Mouse (Mus musculus): ENCODE results near the gene Fggy.

The Fggy gene

GRCm38 (mm10) chr4:95884184-95885145 lies 327.2 kb downstream of the Fggy start:
- no peak for DNase-seq (ENCODE audit: extremely low read depth, insufficient read length, low spot score)

DNA sequence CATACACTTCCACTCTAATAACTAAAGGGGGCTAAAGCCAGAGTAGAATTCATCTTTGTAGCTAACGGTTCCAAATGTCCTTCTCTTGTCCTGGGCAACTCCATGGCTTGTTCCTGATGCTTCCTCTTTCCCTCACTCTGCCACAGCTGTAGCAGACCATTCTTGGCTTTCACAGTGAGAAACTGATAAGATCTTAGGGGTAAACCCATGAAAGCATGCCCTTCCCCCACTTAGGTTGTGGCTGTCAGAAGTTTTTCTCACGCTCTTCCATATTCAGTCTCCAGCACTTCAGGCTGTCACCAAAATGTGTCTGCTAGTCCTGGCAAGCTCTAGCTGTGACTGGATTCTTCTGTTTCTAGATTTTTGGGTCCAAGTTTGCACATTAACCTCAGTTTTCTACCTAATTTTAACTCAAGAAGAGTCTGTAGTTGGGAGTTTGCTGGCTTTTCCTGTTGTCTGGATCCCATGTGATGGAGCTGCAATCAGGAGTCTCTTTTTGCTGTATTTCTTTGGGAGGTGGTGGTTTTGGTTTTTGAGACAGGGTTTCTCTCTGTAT lies 338.0 kb downstream of the Fggy start:
- DNase-seq (ENCODE audit: extremely low read depth, insufficient read length, low spot score), result no peak

- DNase-seq (ENCODE audit: extremely low read depth, insufficient read length, low spot score), result no peak
Observed at GRCm38 (mm10) chr4:95896571-95896970, 339.3 kb downstream of the Fggy start.

- DNase-seq (ENCODE audit: extremely low read depth, insufficient read length, low spot score), result no peak
Observed at GRCm38 (mm10) chr4:95897236-95897874, 340.0 kb downstream of the Fggy start.

DNA sequence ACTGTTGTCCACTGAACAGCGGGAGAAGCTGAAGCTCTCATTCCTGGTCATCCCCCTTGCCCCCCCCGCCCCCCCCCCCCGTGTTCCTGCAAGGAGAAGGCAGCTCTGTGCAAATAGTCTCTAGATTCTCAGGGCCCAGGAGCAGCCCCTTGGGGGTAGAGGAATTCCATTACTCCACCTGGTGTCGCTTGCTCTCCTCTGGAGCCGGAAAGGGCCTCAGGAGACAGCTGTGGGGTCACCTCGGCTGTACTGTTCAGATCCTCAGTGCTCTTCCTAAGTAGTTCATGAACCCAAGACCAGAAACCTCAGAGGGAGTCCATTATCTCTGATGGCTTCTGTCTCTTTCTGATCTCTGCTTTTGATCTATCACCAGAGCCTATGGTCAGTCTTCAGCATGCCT lies 341.4 kb downstream of the Fggy start:
- no peak for DNase-seq (ENCODE audit: extremely low read depth, insufficient read length, low spot score)

- no peak for DNase-seq (ENCODE audit: extremely low read depth, insufficient read length, low spot score)
Observed at GRCm38 (mm10) chr4:95899926-95900712, 342.8 kb downstream of the Fggy start.

- DNase-seq (ENCODE audit: extremely low read depth, insufficient read length, low spot score), result no peak
Observed at GRCm38 (mm10) chr4:95900815-95901214, 343.5 kb downstream of the Fggy start.

DNA sequence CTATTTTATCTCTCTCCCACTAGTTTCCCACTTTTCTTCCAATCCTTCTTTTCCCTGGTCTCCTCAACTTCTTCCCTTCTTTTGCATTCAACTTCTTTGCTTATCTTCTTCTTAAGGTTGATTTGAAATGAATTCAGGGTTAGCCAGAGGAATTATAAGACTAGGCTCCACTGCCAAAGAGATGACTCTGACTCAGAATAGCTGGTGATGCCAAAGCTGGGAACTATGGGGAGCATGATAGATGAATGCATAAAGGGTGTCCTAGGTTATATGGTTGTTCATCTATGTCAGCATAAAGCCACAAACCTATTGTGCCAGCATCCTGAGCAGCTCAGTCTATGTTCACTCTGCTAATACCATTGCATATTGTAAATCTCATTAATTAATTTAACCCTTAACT lies 348.8 kb downstream of the Fggy start:
- no peak for DNase-seq (ENCODE audit: extremely low read depth, insufficient read length, low spot score)

GRCm38 (mm10) chr4:95909689-95910654 lies 352.7 kb downstream of the Fggy start:
- DNase-seq (ENCODE audit: extremely low read depth, insufficient read length, low spot score), result no peak

- DNase-seq (ENCODE audit: extremely low read depth, insufficient read length, low spot score), result no peak
Observed at GRCm38 (mm10) chr4:95913026-95913425, 355.7 kb downstream of the Fggy start.

DNA sequence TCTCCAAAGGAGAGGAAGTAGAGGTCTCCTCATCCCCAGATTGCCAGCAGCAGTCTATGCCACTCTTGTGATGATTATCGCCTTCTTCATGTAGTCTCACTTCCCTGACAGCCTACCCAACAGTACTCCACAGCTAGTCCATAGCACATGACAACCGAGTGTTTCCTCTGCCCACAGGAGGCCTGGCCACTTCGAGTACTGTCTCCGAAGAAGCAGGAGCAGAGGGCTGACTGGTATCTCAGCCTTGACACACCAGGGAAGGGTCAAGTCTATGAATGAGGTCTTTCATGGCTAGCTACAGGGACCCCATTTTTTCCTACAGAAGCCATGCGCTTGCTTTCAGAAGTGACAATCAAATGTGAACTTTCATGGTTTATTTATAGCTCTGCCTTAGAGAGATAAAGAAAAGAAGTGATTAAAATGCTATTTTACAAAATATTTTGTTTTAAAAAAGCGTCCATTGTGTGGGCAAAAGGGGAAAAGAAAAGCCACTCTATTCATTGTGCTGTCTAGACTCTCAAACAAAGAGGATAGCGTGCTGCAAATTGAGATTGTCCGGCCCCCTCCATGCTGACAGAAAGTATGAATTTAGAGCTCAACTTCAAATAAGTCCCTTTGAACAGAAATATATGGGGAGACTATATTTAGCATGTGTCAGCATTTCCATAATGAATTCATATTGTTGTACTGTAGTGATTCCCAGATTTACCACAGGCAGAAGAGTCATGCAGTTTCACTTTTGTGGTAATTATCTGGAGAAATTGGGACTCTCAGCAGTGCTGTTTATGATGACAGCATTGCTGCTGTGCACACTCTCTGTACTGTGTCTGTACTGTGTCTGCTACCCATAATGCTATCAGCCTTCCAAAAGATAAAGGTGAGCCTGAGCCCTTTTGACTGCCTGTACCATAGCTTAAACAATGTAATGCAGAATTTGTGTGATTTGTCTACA lies 358.6 kb downstream of the Fggy start:
- no peak for DNase-seq (ENCODE audit: extremely low read depth, insufficient read length, low spot score)

GRCm38 (mm10) chr4:95917703-95918102 lies 360.4 kb downstream of the Fggy start:
- DNase-seq (ENCODE audit: extremely low read depth, insufficient read length, low spot score), result no peak

DNA sequence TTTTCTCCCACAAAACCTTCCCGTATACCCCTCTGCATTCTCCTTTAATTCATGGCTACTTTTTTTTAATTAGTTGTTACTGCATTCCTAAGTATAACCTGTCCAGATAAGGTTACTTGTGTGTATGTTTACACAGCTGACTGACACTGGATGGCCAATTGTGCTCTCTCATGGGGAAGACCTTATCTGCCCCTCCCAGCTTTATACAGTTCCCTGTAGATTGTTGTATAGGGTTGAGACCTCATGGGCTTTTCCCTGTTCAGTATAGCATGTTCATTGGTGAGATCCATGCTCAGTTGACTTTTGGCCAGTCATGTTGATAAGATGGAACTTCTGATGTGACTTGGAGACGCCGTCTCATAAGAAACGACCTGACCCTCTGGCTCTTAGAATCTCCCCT lies 363.1 kb downstream of the Fggy start:
- DNase-seq (ENCODE audit: extremely low read depth, insufficient read length, low spot score), result no peak

- DNase-seq (ENCODE audit: extremely low read depth, insufficient read length, low spot score), result peak; percentile 37
Observed at GRCm38 (mm10) chr4:95924210-95925184, 367.2 kb downstream of the Fggy start.

DNA sequence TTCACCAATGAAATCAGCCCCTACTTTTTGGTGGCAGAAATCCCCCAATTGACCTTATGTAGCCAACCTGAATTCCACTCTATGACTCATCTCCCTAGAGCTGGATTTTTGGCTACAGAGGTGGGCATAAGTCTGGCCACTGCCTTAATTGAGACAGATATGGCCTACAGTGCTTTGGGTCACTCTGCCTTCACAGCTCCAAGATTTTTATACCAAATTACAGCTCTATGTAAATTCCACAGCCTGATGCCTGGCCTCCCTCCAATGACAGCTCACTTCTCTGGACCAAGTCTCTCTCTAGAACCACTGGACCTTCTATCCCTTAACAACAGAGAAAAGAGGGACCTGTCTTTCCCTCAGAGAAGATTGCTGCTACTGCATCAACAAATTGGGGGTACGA lies 371.5 kb downstream of the Fggy start:
- DNase-seq (ENCODE audit: extremely low read depth, insufficient read length, low spot score), result peak; percentile 10

- DNase-seq (ENCODE audit: extremely low read depth, insufficient read length, low spot score), result no peak
Observed at GRCm38 (mm10) chr4:95929936-95930335, 372.6 kb downstream of the Fggy start.

DNA sequence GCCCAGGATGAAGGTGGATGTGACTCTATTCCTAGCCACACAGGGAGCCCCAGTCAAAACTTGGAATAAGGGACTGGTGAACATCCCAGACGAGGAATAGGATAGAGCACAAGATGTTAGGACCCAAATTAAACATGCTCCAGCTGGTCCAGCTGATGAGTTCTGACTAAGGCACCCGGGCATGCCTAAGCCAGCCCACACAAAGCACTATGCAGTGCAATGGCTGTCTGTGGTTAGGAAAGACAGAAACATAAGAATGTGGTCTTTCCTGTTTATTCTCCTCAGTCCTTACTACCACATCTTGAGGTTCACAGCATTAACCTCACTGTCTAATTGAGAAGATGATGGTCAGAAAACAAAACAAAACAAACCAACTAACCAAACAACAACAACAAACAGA lies 374.0 kb downstream of the Fggy start:
- peak; percentile 5 for DNase-seq (ENCODE audit: extremely low read depth, insufficient read length, low spot score)
